Mouse (Mus musculus) testis, postnatal 10 days (tissue): ENCODE results near the gene Ppm1g.

Experiments used
- DNase-seq: peaks from one replicate; pipeline ENCODE4 v3.0.0; 2021; ENCODE audit warnings: low spot score

Gene Ppm1g

GRCm38 (mm10) chr5:31192045-31192938 lies 28.2 kb downstream of the Ppm1g start:
- DNase-seq, result peak; percentile 92

- DNase-seq, result no peak
Measured at GRCm38 (mm10) chr5:31190201-31190600, 30.3 kb downstream of the Ppm1g start.

DNA sequence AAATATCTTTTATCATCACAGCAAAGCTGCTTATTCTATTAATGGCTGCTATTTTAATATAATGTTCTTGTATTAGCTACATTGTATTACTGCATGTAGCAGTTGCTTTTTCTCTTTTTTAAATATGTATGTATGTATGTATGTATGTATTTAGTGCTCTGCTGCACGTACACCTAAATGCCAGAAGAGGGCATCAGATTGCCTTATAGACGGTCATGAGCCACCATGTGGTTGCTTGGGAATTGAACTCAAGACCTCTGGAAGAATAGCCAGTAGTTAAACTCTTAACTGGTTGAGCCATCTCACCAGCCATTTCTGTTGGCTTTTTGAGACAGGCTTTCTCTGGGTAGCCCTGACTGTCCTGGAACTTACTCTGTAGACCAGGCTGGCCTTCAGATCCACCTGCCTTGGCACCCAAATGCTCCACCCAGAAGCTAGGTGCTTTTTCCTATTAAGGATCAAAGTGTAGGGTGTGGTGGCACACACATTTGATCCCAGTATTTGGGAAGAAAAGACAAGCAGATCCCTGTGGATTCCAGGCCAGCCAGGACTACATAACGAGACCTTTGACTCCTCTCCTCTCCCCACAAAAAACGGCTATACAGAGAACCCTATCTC lies 32.2 kb downstream of the Ppm1g start:
- no peak for DNase-seq

GRCm38 (mm10) chr5:31183678-31184077 lies 36.8 kb downstream of the Ppm1g start:
- DNase-seq, result no peak

- DNase-seq, result no peak
Measured at GRCm38 (mm10) chr5:31181183-31181770, 39.2 kb downstream of the Ppm1g start.

DNA sequence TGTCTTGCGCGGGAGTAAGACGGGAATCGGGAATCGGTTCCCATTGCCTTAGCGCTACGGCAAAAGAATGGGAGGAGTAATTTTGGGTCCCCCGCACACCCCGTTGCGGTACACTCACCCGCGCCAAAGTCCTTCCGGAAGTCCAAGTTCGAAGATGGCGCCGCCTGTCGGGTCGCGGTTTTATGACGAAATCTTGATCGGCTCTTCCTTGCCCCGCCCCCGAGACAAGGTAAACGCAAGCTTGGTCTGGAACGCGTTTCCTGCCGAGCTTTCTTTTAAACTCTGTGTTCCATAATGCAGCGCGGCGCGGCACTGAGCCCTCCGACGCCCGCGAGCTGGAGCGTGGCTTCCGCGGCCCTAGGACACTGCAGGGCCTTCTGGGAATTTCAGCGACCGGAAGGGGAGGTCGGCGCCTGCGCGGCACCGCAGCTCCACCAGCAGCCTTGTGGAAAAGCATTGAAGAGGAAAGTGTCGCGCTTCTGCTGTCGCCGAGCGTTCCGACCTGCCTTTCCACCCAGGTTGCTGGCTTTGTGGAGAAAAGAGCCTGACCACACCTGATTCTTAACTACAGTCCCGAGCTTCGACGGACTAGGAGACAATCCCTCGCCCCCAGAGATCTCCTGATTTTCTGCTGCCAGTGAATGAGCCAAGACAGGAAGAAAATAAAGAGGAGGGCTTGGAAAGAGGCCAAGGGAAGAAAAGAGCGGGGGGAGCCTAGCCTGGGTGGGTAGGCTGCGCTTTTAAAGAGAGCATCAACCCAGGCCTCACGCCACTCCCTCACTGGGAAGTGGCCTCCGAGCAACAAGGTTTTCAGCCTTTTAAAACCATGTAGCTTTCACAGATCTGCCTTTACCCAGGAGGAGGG lies 40.5 kb downstream of the Ppm1g start, which contains the start of the genes Gm29609 and Gtf3c2:
Gene Gm29609, minus strand, starts transcription at position 146 of the 865 bp plus-strand sequence.
Gene Gtf3c2, minus strand, starts transcription at position 379 of the 865 bp plus-strand sequence.
- peak; percentile 97 for DNase-seq

GRCm38 (mm10) chr5:31179301-31179765 lies 41.2 kb downstream of the Ppm1g start:
- no peak for DNase-seq

DNA sequence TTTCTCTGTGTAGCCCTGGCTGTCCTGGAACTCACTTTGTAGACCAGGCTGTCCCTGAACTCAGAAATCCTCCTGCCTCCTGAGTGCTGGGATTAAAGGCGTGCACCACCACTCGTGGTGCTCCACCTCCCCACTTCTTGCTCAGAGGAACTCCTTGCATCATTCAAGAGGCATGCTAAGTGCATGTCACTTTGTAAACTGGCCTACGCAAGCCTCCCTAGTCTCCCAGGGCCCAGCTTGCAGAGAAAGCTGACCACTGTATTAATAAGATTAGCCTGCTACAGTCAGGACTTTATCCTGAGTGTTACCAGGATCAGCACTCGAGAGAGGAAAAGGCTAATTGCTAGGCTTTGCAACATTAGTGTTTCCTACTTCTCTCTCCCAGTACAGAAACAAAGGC lies 51.9 kb downstream of the Ppm1g start:
- DNase-seq, result no peak

DNA sequence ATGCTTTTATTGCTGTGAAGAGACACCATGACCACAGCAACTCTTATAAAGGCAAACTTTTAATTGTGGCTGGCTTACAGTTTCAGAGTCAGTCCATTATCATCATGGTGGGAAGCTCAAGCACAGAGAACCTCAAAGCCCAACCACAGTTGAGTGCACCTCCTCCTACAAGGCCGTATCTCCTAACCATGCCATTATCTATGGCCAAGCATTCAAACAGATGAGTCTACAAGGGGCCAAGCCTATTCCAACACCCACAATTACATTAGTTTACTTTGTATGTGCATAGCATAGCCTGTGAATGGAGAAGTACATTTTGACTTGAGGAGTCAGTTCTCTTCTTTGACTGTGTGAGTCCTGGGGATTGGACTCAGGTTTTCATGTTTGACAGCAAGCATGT lies 55.6 kb downstream of the Ppm1g start:
- no peak for DNase-seq

- DNase-seq, result no peak
Measured at GRCm38 (mm10) chr5:31162462-31162861, 58.0 kb downstream of the Ppm1g start.

DNA sequence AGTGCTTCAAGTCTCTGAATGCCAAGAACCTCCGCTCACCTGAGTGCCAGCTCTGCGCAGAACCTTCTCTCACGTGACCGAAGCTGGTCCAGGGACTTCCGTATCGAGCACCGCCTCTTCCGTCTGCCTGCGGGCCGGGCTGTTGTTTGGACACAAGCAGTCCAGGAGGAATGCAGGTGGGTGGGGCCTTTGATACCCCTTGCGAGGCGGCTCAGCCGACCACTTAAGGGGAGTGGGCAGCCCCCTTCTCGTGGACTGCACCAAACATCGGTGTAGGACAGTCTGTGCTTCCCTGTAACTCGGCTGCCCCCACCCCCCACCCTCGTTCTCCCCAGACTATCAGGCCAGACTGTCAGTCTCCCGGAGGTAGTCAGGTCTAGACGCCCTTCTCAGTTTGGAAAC lies 66.3 kb downstream of the Ppm1g start, which contains the start of gene Mpv17:
Gene Mpv17, minus strand, starts transcription at position 100 of the 402 bp plus-strand sequence.
- peak; percentile 82 for DNase-seq

DNA sequence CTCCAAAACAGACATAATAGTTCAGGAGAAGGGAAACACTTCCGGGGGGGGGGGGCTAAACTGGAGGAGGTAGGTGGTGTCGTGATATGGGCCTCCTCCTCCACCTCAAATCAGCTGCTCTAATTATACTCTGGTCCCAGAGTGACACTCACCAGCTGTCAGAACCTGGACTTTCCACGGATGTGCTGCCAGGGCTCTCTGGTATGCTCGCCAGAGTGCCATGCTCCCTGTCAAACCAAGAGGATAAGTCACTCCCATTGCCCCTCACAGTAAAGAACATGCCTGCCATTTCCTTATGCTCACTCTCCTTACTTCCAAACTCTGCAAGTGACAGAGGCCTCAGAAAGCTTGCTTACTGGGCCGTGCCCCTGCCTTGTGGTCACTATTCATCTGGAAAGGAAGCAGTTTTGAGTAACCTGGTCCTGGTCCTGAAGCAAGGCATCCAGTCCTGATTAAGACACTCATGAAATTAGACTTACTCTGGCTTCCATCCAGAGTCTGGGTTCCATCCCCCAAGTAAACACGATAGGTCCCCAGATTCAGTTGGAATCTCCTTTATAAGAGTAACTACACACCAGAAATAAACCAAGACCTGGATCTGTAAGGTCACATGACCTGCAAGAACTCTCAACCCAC lies 66.9 kb downstream of the Ppm1g start:
- DNase-seq, result no peak
